Mouse (Mus musculus): ENCODE results near the gene Efcab6. TPM values are rescaled to one million over a fixed set of nuclear protein-coding genes. Genes with fewer than 3 reads are reported as not detected.

The Efcab6 gene
- polyA plus RNA-seq, 1 experiment from 2014 or later = not detected

GRCm38 (mm10) chr15:83913028-83913714 lies 152.0 kb downstream of the Efcab6 start:
- no peaks in the 10 kb centered on the region for H3K79me2 ChIP-seq (ENCODE audit: inconsistent target)
- no peaks in the 10 kb centered on the region for H3K36me3 ChIP-seq (ENCODE audit: inconsistent target)
- H3K27ac ChIP-seq = no peak overlapping the region
- 92% methylated on average over 14 of the region's 14 CpGs for WGBS (ENCODE audit: missing documents)
- H3K4me3 ChIP-seq (ENCODE audit: inconsistent target) = no peak overlapping the region

GRCm38 (mm10) chr15:83906472-83906871 lies 158.7 kb downstream of the Efcab6 start:
- no peaks in the 10 kb centered on the region for H3K79me2 ChIP-seq (ENCODE audit: inconsistent target)
- H3K27ac ChIP-seq = no peak overlapping the region
- no peaks in the 10 kb centered on the region for H3K36me3 ChIP-seq (ENCODE audit: inconsistent target)
- 76% methylated on average over 10 of the region's 13 CpGs for WGBS (ENCODE audit: missing documents)
- no peak overlapping the region for H3K4me3 ChIP-seq (ENCODE audit: inconsistent target)

- WGBS (ENCODE audit: missing documents) = 72% methylated on average over 9 of the region's 9 CpGs
- H3K27ac ChIP-seq = no peak overlapping the region
- H3K79me2 ChIP-seq (ENCODE audit: inconsistent target) = no peaks in the 10 kb centered on the region
- no peaks in the 10 kb centered on the region for H3K36me3 ChIP-seq (ENCODE audit: inconsistent target)
- H3K4me3 ChIP-seq (ENCODE audit: inconsistent target) = no peak overlapping the region
These were observed 167.9 kb downstream of the Efcab6 start for GRCm38 (mm10) chr15:83897286-83897685.

- Histone ChIP-seq H3K79me2 (ENCODE audit: inconsistent target) (no peaks in the 10 kb centered on the region), H3K4me3 (ENCODE audit: inconsistent target) (no peak overlapping the region), H3K27ac (no peak overlapping the region), H3K36me3 (ENCODE audit: inconsistent target) (no peaks in the 10 kb centered on the region)
- 45% methylated on average over 9 of the region's 9 CpGs for WGBS (ENCODE audit: missing documents)
These were observed 169.2 kb downstream of the Efcab6 start for GRCm38 (mm10) chr15:83896011-83896410.

- H3K4me3 ChIP-seq (ENCODE audit: inconsistent target) = no peak overlapping the region
- no peak overlapping the region for H3K27ac ChIP-seq
- 75% methylated on average over 7 of the region's 7 CpGs for WGBS (ENCODE audit: missing documents)
These were observed 170.9 kb downstream of the Efcab6 start for GRCm38 (mm10) chr15:83894261-83894660.

GRCm38 (mm10) chr15:83892871-83893270 lies 172.3 kb downstream of the Efcab6 start:
- WGBS (ENCODE audit: missing documents) = 92% methylated on average over 15 of the region's 15 CpGs
- H3K4me3 ChIP-seq (ENCODE audit: inconsistent target) = no peak overlapping the region
- H3K36me3 ChIP-seq (ENCODE audit: inconsistent target) = no peaks in the 10 kb centered on the region
- no peak overlapping the region for H3K27ac ChIP-seq
- H3K79me2 ChIP-seq (ENCODE audit: inconsistent target) = no peaks in the 10 kb centered on the region

More at GRCm38 (mm10) chr15:83894261-83894660, 170.9 kb downstream of the Efcab6 start:
- H3K36me3 ChIP-seq (ENCODE audit: inconsistent target) = no peaks in the 10 kb centered on the region
- no peaks in the 10 kb centered on the region for H3K79me2 ChIP-seq (ENCODE audit: inconsistent target)

- Histone ChIP-seq H3K4me3 (ENCODE audit: inconsistent target) (no peak overlapping the region), H3K79me2 (ENCODE audit: inconsistent target) (no peaks in the 10 kb centered on the region), H3K27ac (no peak overlapping the region), H3K36me3 (ENCODE audit: inconsistent target) (no peaks in the 10 kb centered on the region)
- 88% methylated on average over 9 of the region's 9 CpGs for WGBS (ENCODE audit: missing documents)
These were observed 180.9 kb downstream of the Efcab6 start for GRCm38 (mm10) chr15:83884291-83884690.

GRCm38 (mm10) chr15:83883821-83884220 lies 181.4 kb downstream of the Efcab6 start:
- Histone ChIP-seq H3K36me3 (ENCODE audit: inconsistent target) (no peaks in the 10 kb centered on the region), H3K27ac (no peak overlapping the region), H3K79me2 (ENCODE audit: inconsistent target) (no peaks in the 10 kb centered on the region), H3K4me3 (ENCODE audit: inconsistent target) (no peak overlapping the region)
- 88% methylated on average over 8 of the region's 8 CpGs for WGBS (ENCODE audit: missing documents)

GRCm38 (mm10) chr15:83879845-83880244 lies 185.3 kb downstream of the Efcab6 start:
- no peak overlapping the region for H3K27ac ChIP-seq
- WGBS (ENCODE audit: missing documents) = 23% methylated on average over 5 of the region's 5 CpGs

GRCm38 (mm10) chr15:83877898-83878297 lies 187.3 kb downstream of the Efcab6 start:
- Histone ChIP-seq H3K4me3 (ENCODE audit: inconsistent target) (no peak overlapping the region), H3K79me2 (ENCODE audit: inconsistent target) (no peaks in the 10 kb centered on the region), H3K36me3 (ENCODE audit: inconsistent target) (no peaks in the 10 kb centered on the region), H3K27ac (no peak overlapping the region)
- 79% methylated on average over 2 of the region's 2 CpGs for WGBS (ENCODE audit: missing documents)

More at GRCm38 (mm10) chr15:83879845-83880244, 185.3 kb downstream of the Efcab6 start:
- H3K4me3 ChIP-seq (ENCODE audit: inconsistent target) = no peak overlapping the region
- H3K79me2 ChIP-seq (ENCODE audit: inconsistent target) = no peaks in the 10 kb centered on the region
- H3K36me3 ChIP-seq (ENCODE audit: inconsistent target) = no peaks in the 10 kb centered on the region

- WGBS (ENCODE audit: missing documents) = 53% methylated on average over 11 of the region's 11 CpGs
- Histone ChIP-seq H3K27ac (no peak overlapping the region), H3K36me3 (ENCODE audit: inconsistent target) (no peaks in the 10 kb centered on the region), H3K4me3 (ENCODE audit: inconsistent target) (no peak overlapping the region), H3K79me2 (ENCODE audit: inconsistent target) (no peaks in the 10 kb centered on the region)
These were observed 187.9 kb downstream of the Efcab6 start for GRCm38 (mm10) chr15:83877155-83877866.

- 15% methylated on average over 17 of the region's 17 CpGs for WGBS (ENCODE audit: missing documents)
- no peak overlapping the region for H3K4me3 ChIP-seq (ENCODE audit: inconsistent target)
These were observed 194.2 kb downstream of the Efcab6 start for GRCm38 (mm10) chr15:83870936-83871335.

GRCm38 (mm10) chr15:83865626-83866025 lies 199.6 kb downstream of the Efcab6 start:
- H3K79me2 ChIP-seq (ENCODE audit: inconsistent target) = no peaks in the 10 kb centered on the region
- no peaks in the 10 kb centered on the region for H3K36me3 ChIP-seq (ENCODE audit: inconsistent target)
- no peak overlapping the region for H3K4me3 ChIP-seq (ENCODE audit: inconsistent target)
- H3K27ac ChIP-seq = no peak overlapping the region
- 82% methylated on average over 5 of the region's 5 CpGs for WGBS (ENCODE audit: missing documents)

More at GRCm38 (mm10) chr15:83870936-83871335, 194.2 kb downstream of the Efcab6 start:
- no peaks in the 10 kb centered on the region for H3K36me3 ChIP-seq (ENCODE audit: inconsistent target)
- no peaks in the 10 kb centered on the region for H3K79me2 ChIP-seq (ENCODE audit: inconsistent target)
- no peak overlapping the region for H3K27ac ChIP-seq

GRCm38 (mm10) chr15:83857129-83857528 lies 208.1 kb downstream of the Efcab6 start:
- Histone ChIP-seq H3K79me2 (ENCODE audit: inconsistent target) (no peaks in the 10 kb centered on the region), H3K27ac (no peak overlapping the region), H3K4me3 (ENCODE audit: inconsistent target) (no peak overlapping the region), H3K36me3 (ENCODE audit: inconsistent target) (no peaks in the 10 kb centered on the region)
- WGBS (ENCODE audit: missing documents) = 21% methylated on average over 6 of the region's 8 CpGs

- 70% methylated on average over 5 of the region's 5 CpGs for WGBS (ENCODE audit: missing documents)
- H3K4me3 ChIP-seq (ENCODE audit: inconsistent target) = no peak overlapping the region
- no peaks in the 10 kb centered on the region for H3K79me2 ChIP-seq (ENCODE audit: inconsistent target)
- no peaks in the 10 kb centered on the region for H3K36me3 ChIP-seq (ENCODE audit: inconsistent target)
- no peak overlapping the region for H3K27ac ChIP-seq
These were observed 211.8 kb downstream of the Efcab6 start for GRCm38 (mm10) chr15:83853400-83853811.

Data from macrophage (primary cell).